Comparison of ENCODE assay signal across 8 mouse cellular contexts in the genomic region with DNA sequence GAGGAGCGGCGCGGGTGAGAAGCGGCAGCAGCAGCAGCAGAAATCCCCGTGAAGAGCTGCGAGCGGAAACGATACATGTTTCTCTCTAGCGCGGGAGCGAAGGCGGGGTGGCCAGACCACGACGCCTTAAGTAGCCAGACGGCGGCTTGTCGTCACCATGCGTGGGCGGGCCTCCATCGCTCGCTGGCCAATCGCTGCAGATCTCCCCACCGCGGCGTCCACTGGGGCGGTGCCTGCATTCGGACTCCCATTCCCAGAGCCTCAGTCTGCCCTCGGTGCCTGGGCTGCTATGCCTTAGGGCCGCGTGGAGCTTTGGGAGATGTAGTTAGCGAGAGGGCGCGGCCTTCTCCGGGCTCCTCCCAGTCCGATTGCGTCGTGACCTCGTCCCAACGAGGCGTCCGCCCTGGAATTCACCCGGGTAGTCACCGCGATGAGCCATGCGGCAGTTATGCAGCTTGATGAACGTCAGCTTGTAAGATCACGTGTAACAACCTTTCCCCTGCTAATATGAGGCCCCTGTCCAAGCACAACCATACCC. TPM values are rescaled to one million over a fixed set of nuclear protein-coding genes. Genes with fewer than 3 reads are reported as not detected.
DNase-seq lines count a peak whose midpoint lies in the region; ATAC-seq and TF ChIP-seq lines count a peak whose summit lies in the region.

No protein-coding gene starts in this region.

- H3K27ac ChIP-seq in embryonic facial prominence, embryonic 13.5 days: peak overlapping the region; percentile 94
- peak overlapping the region; percentile 93 for H3K27ac ChIP-seq in heart, adult 2 months
- peak overlapping the region; percentile 96 for H3K27ac ChIP-seq in limb, embryonic 13.5 days
- peak overlapping the region; percentile 98 for H3K27ac ChIP-seq in midbrain, embryonic 16.5 days (ENCODE audit: low read length)

- peak overlapping the region; percentile 98 for H3K4me3 ChIP-seq in embryonic facial prominence, embryonic 13.5 days
- H3K4me3 ChIP-seq in heart, adult 2 months: peak overlapping the region; percentile 90
- peak overlapping the region; percentile 74 for H3K4me3 ChIP-seq in limb, embryonic 13.5 days
- H3K4me3 ChIP-seq in midbrain, embryonic 16.5 days (ENCODE audit: low read depth, low read length): peak overlapping the region; percentile 94

- H3K9me3 ChIP-seq in embryonic facial prominence, embryonic 13.5 days: no peaks in the 10 kb centered on the region
- H3K9me3 ChIP-seq in limb, embryonic 13.5 days: no peaks in the 10 kb centered on the region
- no peaks in the 10 kb centered on the region for H3K9me3 ChIP-seq in midbrain, embryonic 16.5 days (replicated peaks; ENCODE audit: control insufficient read depth, low read length, poor library complexity, severe bottlenecking)

- under 1% methylated on average over 44 of the region's 47 CpGs for WGBS in embryonic facial prominence, embryonic 13.5 days
- WGBS in heart, adult 2 months: under 1% methylated on average over 47 of the region's 47 CpGs
- under 1% methylated on average over 47 of the region's 47 CpGs for WGBS in limb, embryonic 13.5 days
- WGBS in midbrain, embryonic 16.5 days: under 1% methylated on average over 47 of the region's 47 CpGs

- no peak for TF ChIP-seq CTCF in heart, adult 2 months (IDR thresholded peaks at IDR 0.05)

- H3K4me1 ChIP-seq in embryonic facial prominence, embryonic 13.5 days: peaks cover 16% of the 10 kb centered on the region
- peaks cover 5% of the 10 kb centered on the region; the same call in 1 of the 2 replicates for H3K4me1 ChIP-seq in heart, adult 2 months (ENCODE audit: control insufficient read depth, insufficient read depth, low read length)
- H3K4me1 ChIP-seq in limb, embryonic 13.5 days: peaks cover 23% of the 10 kb centered on the region
- H3K4me1 ChIP-seq in midbrain, embryonic 16.5 days (ENCODE audit: control insufficient read depth, insufficient read depth, low read length): peaks cover 16% of the 10 kb centered on the region

- ATAC-seq in embryonic facial prominence, embryonic 13.5 days (ENCODE audit: insufficient number of reproducible peaks, insufficient read depth, low FRiP score, low TSS enrichment, low read depth): peak; percentile 99
- peak; percentile 99 for ATAC-seq in limb, embryonic 13.5 days (ENCODE audit: low FRiP score, low read depth)
- ATAC-seq in midbrain, embryonic 16.5 days: peak; percentile 99

- no peaks in the 10 kb centered on the region; the same call in 1 of the 2 replicates for H3K79me2 ChIP-seq in heart, adult 2 months (replicated peaks; ENCODE audit: control insufficient read depth, insufficient read depth, low read length)

- no peaks in the 10 kb centered on the region for H3K27me3 ChIP-seq in embryonic facial prominence, embryonic 13.5 days
- no peaks in the 10 kb centered on the region for H3K27me3 ChIP-seq in heart, adult 2 months (ENCODE audit: control insufficient read depth, insufficient read depth, low read length)
- H3K27me3 ChIP-seq in limb, embryonic 13.5 days: no peaks in the 10 kb centered on the region
- no peaks in the 10 kb centered on the region for H3K27me3 ChIP-seq in midbrain, embryonic 16.5 days (ENCODE audit: control insufficient read depth, insufficient read depth, low read depth, low read length)

- intact Hi-C loops in heart, adult 2 months (cut with DNase I): loop anchor here (5.0 kb wide), 2 partner anchors 224 to 804 kb away; partner anchors contain the start of genes Dock4 and Zfp277

- DNase-seq in 3134 (ENCODE audit: extremely low read depth, insufficient read length, low spot score): peak; percentile 99
- DNase-seq in adrenal gland, postnatal 36 days: peak; percentile 98 to 99
- peak; percentile 98 to 99 for DNase-seq in heart, adult 2 months
- peak; percentile 99 for DNase-seq in kidney, adult 8-10 months
- DNase-seq in spleen, postnatal 10 days (ENCODE audit: low spot score in 2 of 2): peak; percentile 97 to 98

- no peaks in the 10 kb centered on the region for H3K36me3 ChIP-seq in embryonic facial prominence, embryonic 13.5 days
- peaks cover 5% of the 10 kb centered on the region for H3K36me3 ChIP-seq in heart, adult 2 months (ENCODE audit: control insufficient read depth, insufficient read depth, low read length)
- peaks cover under 1% of the 10 kb centered on the region; the same call in 1 of the 2 replicates for H3K36me3 ChIP-seq in limb, embryonic 13.5 days
- no peaks in the 10 kb centered on the region for H3K36me3 ChIP-seq in midbrain, embryonic 16.5 days (ENCODE audit: control insufficient read depth, insufficient read depth, low read length)

- peak overlapping the region; percentile 74 for H3K4me2 ChIP-seq in embryonic facial prominence, embryonic 13.5 days
- peak overlapping the region; percentile 73 for H3K4me2 ChIP-seq in limb, embryonic 13.5 days (replicated peaks)
- H3K4me2 ChIP-seq in midbrain, embryonic 16.5 days (ENCODE audit: low read length): peak overlapping the region; percentile 62

- peak overlapping the region; percentile 93 for H3K9ac ChIP-seq in embryonic facial prominence, embryonic 13.5 days
- peak overlapping the region; percentile 91 for H3K9ac ChIP-seq in heart, adult 2 months (ENCODE audit: low read depth, low read length)
- peak overlapping the region; percentile 83 for H3K9ac ChIP-seq in limb, embryonic 13.5 days
- H3K9ac ChIP-seq in midbrain, embryonic 16.5 days (ENCODE audit: low read depth, low read length): peak overlapping the region; percentile 88

- TF ChIP-seq POLR2A in heart, adult 2 months (IDR thresholded peaks at IDR 0.05; ENCODE audit: insufficient read depth, low read depth, low read length): peak; percentile 99

- TF ChIP-seq EP300 in heart, adult 2 months (IDR thresholded peaks at IDR 0.05; ENCODE audit: insufficient read depth, low read depth, low read length): peak; percentile 83

RNA-seq across cellular contexts. Expression of gene Lsmem1, which starts 23.9 kb away (rescaled TPM):
- not detected for total RNA-seq in adrenal gland, postnatal 36 days (2021)
- 0.22 TPM in 1 of 2 replicates, not detected in the other for polyA plus RNA-seq in embryonic facial prominence, embryonic 13.5 days (2015; fragmentation: Nextera tagmentation; extraction: Ambion mirVana)
- total RNA-seq in heart, adult 2 months (2021): 10 to 100 TPM; 43.2 to 45.4 TPM
- 22.2 and 39.4 TPM in 2 replicates for polyA plus RNA-seq in heart, adult 2 months (2012; rRNA removed)
- 0.67 and 1.3 TPM in 2 replicates for polyA plus RNA-seq in limb, embryonic 13.5 days (2015; fragmentation: Nextera tagmentation; extraction: Ambion mirVana)
- polyA plus RNA-seq in midbrain, embryonic 16.5 days (2015; fragmentation: Nextera tagmentation; extraction: Ambion mirVana): 0.29 TPM in 1 of 2 replicates, not detected in the other

RNA-seq across cellular contexts. Expression of gene Ifrd1, which starts 25.2 kb away (rescaled TPM):
- 100 to 1,000 TPM; 150 to 205 TPM for total RNA-seq in adrenal gland, postnatal 36 days (2021)
- polyA plus RNA-seq in embryonic facial prominence, embryonic 13.5 days (2015; fragmentation: Nextera tagmentation; extraction: Ambion mirVana): 113 and 121 TPM in 2 replicates
- total RNA-seq in heart, adult 2 months (2021): 10 to 100 TPM; 85.1 to 87.6 TPM
- polyA plus RNA-seq in heart, adult 2 months (2012; rRNA removed): 14.1 and 34.8 TPM in 2 replicates
- polyA plus RNA-seq in limb, embryonic 13.5 days (2015; fragmentation: Nextera tagmentation; extraction: Ambion mirVana): 109 and 118 TPM in 2 replicates
- 181 and 183 TPM in 2 replicates for polyA plus RNA-seq in midbrain, embryonic 16.5 days (2015; fragmentation: Nextera tagmentation; extraction: Ambion mirVana)

Comparison
In these comparisons a context has a peak if more than half of its experiments do, and no peak if none do; other contexts are left out.
1. Peak in every context shown above with its lines: DNase-seq, ATAC-seq, H3K4me3 ChIP-seq and H3K27ac ChIP-seq.
2. RNA of gene Lsmem1, which starts 23.9 kb away (polyA plus RNA-seq): 22.2 to 39.4 TPM in heart, adult 2 months; 0.67 to 1.3 TPM in limb, embryonic 13.5 days, 0.22 TPM in embryonic facial prominence, embryonic 13.5 days and 0.29 TPM in midbrain, embryonic 16.5 days; every median in the first group is over 10 times any median in the second.